Mouse (Mus musculus) midbrain, embryonic 13.5 days (tissue): ENCODE data around the gene Bloc1s3. TPM values are rescaled to one million over a fixed set of nuclear protein-coding genes. Genes with fewer than 3 reads are reported as not detected.

Source experiments
- ATAC-seq: fragments of 200-750 bp; cut with Nextera tagmentation; 2 replicates; pipeline ENCODE4 v1.8.0; 2017; ENCODE audit warnings: mild to moderate bottlenecking, moderate TSS enrichment, moderate library complexity
- H3K27ac ChIP-seq: fragments of 300-500 bp; sonication (generic); 2 replicates; pipeline ENCODE4 v1.5.1; 2015; ENCODE audit warnings: inconsistent platforms, mild to moderate bottlenecking, moderate library complexity
- H3K27me3 ChIP-seq: fragments of 300-500 bp; sonication (generic); 2 replicates; pipeline ENCODE4 v1.6.1; 2015; ENCODE audit warnings: mild to moderate bottlenecking, inconsistent platforms
- H3K36me3 ChIP-seq: fragments of 300-500 bp; sonication (generic); 2 replicates; pipeline ENCODE4 v1.6.1; 2015; ENCODE audit warnings: mild to moderate bottlenecking, inconsistent platforms
- H3K4me1 ChIP-seq: fragments of 300-500 bp; sonication (generic); replicated peaks from 2 replicates; pipeline ENCODE4 v1.6.1; 2015; ENCODE audit warnings: inconsistent platforms
- H3K4me2 ChIP-seq: fragments of 300-500 bp; sonication (generic); replicated peaks from 2 replicates; pipeline ENCODE4 v1.6.1; 2015; ENCODE audit warnings: moderate library complexity, mild to moderate bottlenecking, inconsistent platforms
- H3K4me3 ChIP-seq: fragments of 300-500 bp; sonication (generic); replicated peaks from 2 replicates; pipeline ENCODE4 v1.5.1; 2015; ENCODE audit warnings: mild to moderate bottlenecking, inconsistent platforms
- H3K9ac ChIP-seq: fragments of 300-500 bp; sonication (generic); replicated peaks from 2 replicates; pipeline ENCODE4 v1.6.1; 2015; ENCODE audit warnings: mild to moderate bottlenecking, inconsistent platforms
- H3K9me3 ChIP-seq: fragments of 300-500 bp; sonication (generic); 2 replicates; pipeline ENCODE4 v1.6.1; 2016; ENCODE audit warnings: mild to moderate bottlenecking, inconsistent platforms
- WGBS: fragments of 180-500 bp; shearing (Covaris S2); methylation state at CpG from one replicate; pipeline ENCODE4 v1.1.7; 2015; 5-methylcytosine and 5-hydroxymethylcytosine counted together
- polyA plus RNA-seq: library from polyadenylated mRNA; unstranded; fragments of >200 nt; fragmentation: Nextera tagmentation; extraction: Ambion mirVana; gene quantifications from 2 replicates; pipeline ENCODE4 v1.2.1, GENCODE M21; 2015

Bloc1s3 gene
- polyA plus RNA-seq, 1 experiment from 2014 or later, result 4.5 TPM

DNA sequence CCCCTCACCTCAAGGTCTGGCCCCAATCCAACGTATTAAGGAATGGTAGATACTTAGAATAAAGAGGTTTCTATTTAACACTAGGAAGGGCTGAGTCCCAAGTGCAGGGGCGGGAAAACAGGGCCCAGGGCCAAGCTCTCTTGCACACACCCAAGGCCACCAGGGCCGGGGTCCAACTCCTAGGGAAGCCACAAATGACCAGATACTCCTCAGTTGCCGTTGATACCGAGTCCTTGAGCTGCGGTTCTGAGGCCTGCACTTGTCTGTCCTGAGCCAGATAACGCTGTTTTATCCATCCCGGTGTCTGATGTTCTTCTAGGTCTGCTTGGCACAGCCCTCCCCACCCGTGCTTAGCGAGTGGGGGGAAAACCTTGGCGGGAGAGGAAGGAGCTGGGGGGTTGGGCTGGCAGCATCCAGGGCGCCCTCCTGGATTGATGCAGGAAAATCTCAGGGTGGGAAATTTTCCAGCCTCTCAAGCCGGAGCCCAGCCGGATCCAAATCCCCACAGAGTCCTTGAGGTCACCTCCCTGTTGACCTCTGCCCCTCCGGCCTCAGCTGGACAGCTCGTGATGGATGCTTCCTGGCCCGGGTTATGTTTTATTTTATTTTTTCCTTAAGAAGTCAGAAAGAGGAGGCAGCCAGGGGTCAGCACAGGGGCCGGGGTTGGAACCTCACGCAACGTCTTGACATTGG is 12.5 kb downstream of the Bloc1s3 start:
- Histone ChIP-seq H3K36me3 (no peaks in the 10 kb centered on the region), H3K9ac (no peak overlapping the region), H3K27ac (no peak overlapping the region), H3K9me3 (no peaks in the 10 kb centered on the region), H3K4me2 (no peak overlapping the region), H3K27me3 (peaks cover 28% of the 10 kb centered on the region), H3K4me1 (peaks cover 7% of the 10 kb centered on the region), H3K4me3 (no peak overlapping the region)
- WGBS, result 78% methylated on average over 20 of the region's 20 CpGs
- no peak for ATAC-seq

- Histone ChIP-seq H3K9me3 (no peaks in the 10 kb centered on the region), H3K4me1 (peaks cover 7% of the 10 kb centered on the region), H3K27ac (no peak overlapping the region), H3K27me3 (peaks cover 35% of the 10 kb centered on the region), H3K9ac (no peak overlapping the region), H3K4me3 (no peak overlapping the region), H3K4me2 (no peak overlapping the region), H3K36me3 (no peaks in the 10 kb centered on the region)
- 83% methylated on average over 25 of the region's 25 CpGs for WGBS
- no peak for ATAC-seq
Observed at GRCm38 (mm10) chr7:19494751-19495474, 13.3 kb downstream of the Bloc1s3 start.

DNA sequence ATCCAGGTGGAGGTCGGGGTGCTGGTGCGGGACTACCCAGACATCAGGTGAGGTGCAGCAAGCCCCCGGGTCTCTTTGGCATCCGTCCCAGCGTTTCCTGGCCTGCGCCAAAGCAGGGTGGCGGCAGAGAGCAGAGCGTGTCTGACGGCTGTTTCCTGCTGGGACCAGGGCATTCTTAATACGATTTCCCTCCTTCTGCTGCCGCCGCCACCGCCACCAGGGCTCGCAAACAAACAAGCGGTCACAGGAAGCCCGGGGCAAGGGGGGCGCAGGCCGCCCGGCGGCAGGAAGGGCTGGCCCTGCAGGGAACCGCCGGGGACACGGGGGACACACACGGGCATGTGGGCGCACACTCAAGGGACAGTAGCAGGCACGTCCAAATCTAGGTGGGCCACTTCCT is 16.4 kb downstream of the Bloc1s3 start:
- Histone ChIP-seq H3K27me3 (peaks cover 66% of the 10 kb centered on the region), H3K4me3 (peak overlapping the region; percentile 24), H3K4me2 (peak overlapping the region; percentile 48), H3K9ac (peak overlapping the region; percentile 46; the same call in 1 of the 2 replicates), H3K27ac (no peak overlapping the region), H3K36me3 (no peaks in the 10 kb centered on the region), H3K9me3 (no peaks in the 10 kb centered on the region), H3K4me1 (peaks cover 13% of the 10 kb centered on the region)
- no peak for ATAC-seq
- 3% methylated on average over 26 of the region's 26 CpGs for WGBS

DNA sequence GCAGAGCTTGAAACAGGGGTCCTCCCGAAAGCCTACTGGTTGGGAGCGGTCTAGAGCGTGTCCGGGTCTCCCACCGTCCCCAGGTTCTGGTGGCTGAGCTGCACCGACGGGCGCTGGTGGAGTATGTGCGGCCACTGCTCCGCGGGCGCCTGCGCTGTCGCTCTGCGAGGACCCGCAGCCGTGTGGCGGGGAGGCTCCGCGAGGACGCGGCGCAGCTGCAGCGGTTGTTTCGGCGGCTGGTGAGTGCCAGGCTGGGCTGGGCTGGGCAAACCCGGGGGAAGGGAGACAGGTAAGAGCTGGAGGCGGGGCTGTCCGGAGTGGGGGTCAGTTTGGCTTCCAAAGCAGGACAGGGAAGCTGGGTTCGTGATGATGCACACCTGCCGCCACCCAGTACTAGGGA is 18.6 kb downstream of the Bloc1s3 start:
- H3K4me1 ChIP-seq, result peaks cover 13% of the 10 kb centered on the region
- H3K4me3 ChIP-seq, result peak overlapping the region; percentile 25
- WGBS, result 5% methylated on average over 31 of the region's 31 CpGs
- H3K4me2 ChIP-seq, result peak overlapping the region; percentile 45
- peak; percentile 67 for ATAC-seq
- no peak overlapping the region for H3K27ac ChIP-seq
- H3K27me3 ChIP-seq, result peaks cover 71% of the 10 kb centered on the region
- no peaks in the 10 kb centered on the region for H3K36me3 ChIP-seq
- H3K9me3 ChIP-seq, result no peaks in the 10 kb centered on the region
- no peak overlapping the region for H3K9ac ChIP-seq

- H3K4me3 ChIP-seq, result no peak overlapping the region
- H3K9me3 ChIP-seq, result no peaks in the 10 kb centered on the region
- no peak overlapping the region for H3K27ac ChIP-seq
- 87% methylated on average over 7 of the region's 7 CpGs for WGBS
- H3K36me3 ChIP-seq, result no peaks in the 10 kb centered on the region
- peaks cover 55% of the 10 kb centered on the region for H3K27me3 ChIP-seq
- peaks cover 7% of the 10 kb centered on the region; the same call in 1 of the 2 replicates for H3K4me1 ChIP-seq
- H3K9ac ChIP-seq, result no peak overlapping the region
- no peak for ATAC-seq
- no peak overlapping the region for H3K4me2 ChIP-seq
Observed at GRCm38 (mm10) chr7:19486549-19486948, 21.6 kb downstream of the Bloc1s3 start.

DNA sequence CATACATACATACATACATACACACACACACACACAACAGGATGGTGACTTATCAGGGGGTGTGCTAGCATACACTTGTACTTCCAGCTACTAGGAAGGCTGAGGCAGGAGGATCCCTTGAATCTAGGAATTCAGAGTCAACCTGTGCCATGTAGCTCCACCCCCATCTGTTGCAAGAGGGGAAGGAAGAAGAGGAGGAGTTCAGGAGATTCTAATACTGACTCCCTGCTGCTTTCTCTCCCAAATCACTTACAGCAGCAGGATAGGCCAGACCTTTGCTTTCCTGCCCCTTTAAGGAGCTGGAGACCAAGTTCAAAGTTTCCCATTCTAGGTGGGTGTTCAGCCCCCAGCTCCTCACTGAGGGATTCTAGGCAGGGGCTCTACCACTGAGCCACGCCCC is 22.7 kb downstream of the Bloc1s3 start:
- Histone ChIP-seq H3K27me3 (peaks cover 44% of the 10 kb centered on the region), H3K27ac (no peak overlapping the region), H3K4me2 (no peak overlapping the region), H3K9me3 (no peaks in the 10 kb centered on the region), H3K4me3 (no peak overlapping the region), H3K4me1 (peaks cover 7% of the 10 kb centered on the region; the same call in 1 of the 2 replicates), H3K9ac (no peak overlapping the region), H3K36me3 (no peaks in the 10 kb centered on the region)
- ATAC-seq, result no peak
- 92% methylated on average over 1 of the region's 1 CpGs for WGBS

- Histone ChIP-seq H3K4me2 (no peak overlapping the region), H3K27ac (no peak overlapping the region), H3K4me3 (no peak overlapping the region), H3K4me1 (no peaks in the 10 kb centered on the region), H3K9me3 (no peaks in the 10 kb centered on the region), H3K36me3 (no peaks in the 10 kb centered on the region), H3K9ac (no peak overlapping the region), H3K27me3 (peaks cover 23% of the 10 kb centered on the region)
- WGBS, result 87% methylated on average over 8 of the region's 8 CpGs
- no peak for ATAC-seq
Observed at GRCm38 (mm10) chr7:19483281-19483680, 24.9 kb downstream of the Bloc1s3 start.

DNA sequence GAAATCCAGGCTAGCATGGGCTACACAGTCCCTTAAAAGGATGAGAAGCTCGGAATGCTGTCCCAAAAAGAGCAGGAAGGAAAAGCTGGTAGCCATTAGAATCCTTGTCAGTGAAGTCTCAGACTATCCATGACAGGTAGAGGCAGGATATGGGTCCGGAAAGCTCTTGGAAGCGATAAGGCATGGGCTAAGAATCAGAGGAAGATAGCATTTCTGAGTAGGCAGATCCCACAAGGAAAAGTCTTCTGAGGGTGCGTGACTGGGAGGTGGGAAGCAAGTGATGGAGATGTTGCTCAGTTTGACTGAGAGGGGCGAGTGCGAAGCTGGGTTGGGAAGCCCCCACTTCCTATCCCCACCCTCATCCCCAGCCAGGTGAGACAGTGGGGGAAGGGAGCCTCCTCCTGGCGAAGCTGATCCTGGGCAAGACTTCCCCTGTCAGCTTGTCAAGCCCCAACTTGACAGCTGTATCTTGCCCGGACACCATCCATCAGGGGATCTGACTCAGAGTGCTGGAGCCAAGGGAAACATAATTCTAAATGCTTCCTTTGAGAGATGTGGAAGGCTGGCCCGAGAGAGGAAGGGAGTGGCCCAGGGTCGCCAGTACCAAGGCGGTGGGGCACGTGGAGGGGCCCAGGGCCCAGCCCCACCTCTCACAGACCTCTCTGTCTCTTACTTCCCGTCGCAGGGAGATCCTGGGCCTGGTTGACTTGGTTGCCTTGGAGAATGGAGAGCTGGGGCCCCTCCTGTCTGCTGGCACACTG is 30.4 kb downstream of the Bloc1s3 start:
- Histone ChIP-seq H3K27me3 (peaks cover 50% of the 10 kb centered on the region), H3K4me2 (no peak overlapping the region), H3K9me3 (no peaks in the 10 kb centered on the region), H3K36me3 (no peaks in the 10 kb centered on the region), H3K4me1 (0 out of 2 replicates have a peak, but pooled peaks cover 2% of the 10 kb centered on the region), H3K27ac (no peak overlapping the region), H3K4me3 (no peak overlapping the region), H3K9ac (no peak overlapping the region)
- 31% methylated on average over 14 of the region's 14 CpGs for WGBS
- no peak for ATAC-seq

DNA sequence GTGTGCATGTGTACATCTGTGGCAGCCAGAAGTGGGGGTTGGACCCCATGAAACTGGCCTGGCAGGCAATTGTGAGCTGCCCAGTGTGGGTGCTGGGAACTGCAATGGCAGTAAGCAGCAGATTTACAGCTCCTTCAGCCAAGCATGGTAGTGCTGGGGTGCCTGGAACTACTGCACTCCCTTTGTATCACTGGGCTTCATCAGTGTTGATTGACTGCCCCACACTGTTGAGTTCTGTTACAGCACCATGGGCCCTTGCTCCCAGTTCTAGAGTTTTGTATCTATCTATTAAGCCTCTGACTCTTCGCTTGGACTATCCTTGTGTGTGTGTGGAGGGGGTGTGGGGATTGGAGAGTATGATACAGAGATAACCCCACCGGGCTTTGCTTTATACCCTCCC is 31.1 kb downstream of the Bloc1s3 start:
- Histone ChIP-seq H3K27me3 (peaks cover 57% of the 10 kb centered on the region), H3K9ac (no peak overlapping the region), H3K4me1 (0 out of 2 replicates have a peak, but pooled peaks cover 2% of the 10 kb centered on the region), H3K4me2 (no peak overlapping the region), H3K4me3 (no peak overlapping the region), H3K27ac (no peak overlapping the region), H3K36me3 (no peaks in the 10 kb centered on the region), H3K9me3 (no peaks in the 10 kb centered on the region)
- WGBS, result 69% methylated on average over 2 of the region's 2 CpGs
- ATAC-seq, result no peak

DNA sequence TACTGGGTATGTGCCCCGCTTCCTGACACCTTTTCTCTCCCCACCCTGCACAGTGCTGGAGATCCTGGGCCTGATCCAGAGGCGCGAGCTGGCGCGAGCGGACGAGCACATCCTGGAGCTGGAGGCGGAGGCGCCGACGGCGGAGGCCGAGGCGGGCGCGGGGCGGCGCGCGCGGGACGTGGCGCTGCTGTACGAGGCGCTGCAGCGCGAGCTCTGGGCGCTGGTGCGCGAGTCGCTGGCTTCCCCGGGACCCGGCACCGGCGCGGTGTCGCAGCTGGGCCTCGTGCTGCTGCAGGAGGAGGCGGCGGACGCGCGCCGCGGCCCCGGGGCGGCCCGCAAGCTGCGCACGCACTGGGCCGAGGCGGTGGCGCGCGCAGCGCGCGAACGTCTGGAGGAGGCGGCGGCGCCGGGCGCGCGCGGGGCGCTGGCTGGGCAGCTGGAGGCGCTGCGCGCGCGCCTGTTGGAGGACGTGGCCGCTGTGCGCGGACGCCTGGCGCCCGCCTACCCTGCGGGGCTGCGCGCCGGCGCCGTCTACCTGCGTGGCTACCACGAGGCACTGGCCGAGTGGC is 34.2 kb downstream of the Bloc1s3 start:
- H3K9ac ChIP-seq, result peak overlapping the region; percentile 69
- no peaks in the 10 kb centered on the region for H3K9me3 ChIP-seq
- peaks cover 2% of the 10 kb centered on the region; the same call in 1 of the 2 replicates for H3K4me1 ChIP-seq
- H3K36me3 ChIP-seq, result no peaks in the 10 kb centered on the region
- peak overlapping the region; percentile 74 for H3K4me2 ChIP-seq
- peaks cover 87% of the 10 kb centered on the region for H3K27me3 ChIP-seq
- H3K4me3 ChIP-seq, result peak overlapping the region; percentile 50
- peak overlapping the region; percentile 62 for H3K27ac ChIP-seq
- ATAC-seq, result peak; percentile 93
- 0% methylated on average over 68 of the region's 89 CpGs for WGBS

DNA sequence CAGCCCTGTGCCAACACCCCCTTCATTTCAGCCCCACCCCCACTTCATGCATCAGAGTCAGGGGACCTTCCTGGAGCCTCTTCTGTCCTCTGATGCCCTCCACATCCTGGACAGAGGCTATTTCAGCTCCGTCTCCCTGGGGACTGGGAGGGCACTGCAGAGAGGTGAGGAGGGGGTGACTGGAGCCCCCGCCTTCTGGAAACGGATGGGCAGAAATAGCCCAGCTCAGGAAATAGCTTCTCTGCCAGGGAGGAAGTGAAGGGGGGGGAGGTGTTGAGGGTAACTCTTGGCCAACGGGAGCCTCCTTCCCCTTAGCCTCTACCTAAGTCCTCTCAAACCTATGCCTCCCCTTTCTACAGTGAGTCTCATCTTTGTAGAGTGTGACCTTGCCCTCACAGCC is 35.8 kb downstream of the Bloc1s3 start:
- Histone ChIP-seq H3K4me2 (no peak overlapping the region), H3K9ac (no peak overlapping the region), H3K27ac (no peak overlapping the region), H3K4me3 (no peak overlapping the region), H3K4me1 (peaks cover 2% of the 10 kb centered on the region; the same call in 1 of the 2 replicates), H3K9me3 (no peaks in the 10 kb centered on the region), H3K36me3 (no peaks in the 10 kb centered on the region), H3K27me3 (peaks cover 91% of the 10 kb centered on the region)
- WGBS, result 49% methylated on average over 4 of the region's 4 CpGs
- ATAC-seq, result no peak
